Comparison of ENCODE assay signal across 8 mouse cellular contexts in genomic region chr12:103425729-103426470, GRCm38 (mm10). TPM values are rescaled to one million over a fixed set of nuclear protein-coding genes. Genes with fewer than 3 reads are reported as not detected.
DNase-seq lines count a peak whose midpoint lies in the region; ATAC-seq lines count a peak whose summit lies in the region.

Gene Ddx24, minus strand, starts transcription at chr12:103425830.

- H3K27me3 ChIP-seq in hindbrain, embryonic 16.5 days (replicated peaks; ENCODE audit: control insufficient read depth, insufficient read depth, low read length), result no peaks in the 10 kb centered on the region

- peak within 1 kb of the TSS; percentile 71 for H3K4me2 ChIP-seq in hindbrain, embryonic 16.5 days (ENCODE audit: low read length)

- 2% methylated on average over 33 of the region's 33 CpGs for WGBS in hindbrain, embryonic 16.5 days
- WGBS in macrophage (ENCODE audit: missing documents), result under 1% methylated on average over 32 of the region's 33 CpGs

- ATAC-seq in hindbrain, embryonic 16.5 days, result peak; percentile 100

- peaks cover 2% of the 10 kb centered on the region; the same call in 1 of the 2 replicates for H3K9me3 ChIP-seq in hindbrain, embryonic 16.5 days (ENCODE audit: control insufficient read depth, low read length)

- peak; percentile 89 for DNase-seq in WW6 (ENCODE audit: low read depth, low spot score)
- peak; percentile 90 to 95 for DNase-seq in cerebellum, postnatal 4 days (ENCODE audit: low spot score in 2 of 2)
- DNase-seq in gastrocnemius, adult 18-20 months (ENCODE audit: low spot score), result peak; percentile 98
- DNase-seq in left cerebral cortex, adult 18-20 months (ENCODE audit: low spot score in 2 of 2), result peak; percentile 94 to 99
- DNase-seq in right cerebral cortex, adult 18-20 months, result peak; percentile 99
- peak; percentile 82 for DNase-seq in urinary bladder, postnatal 10 days (ENCODE audit: low spot score)

- peaks cover 47% of the 10 kb centered on the region for H3K79me2 ChIP-seq in macrophage (ENCODE audit: inconsistent target)

- peaks cover 9% of the 10 kb centered on the region for H3K36me3 ChIP-seq in hindbrain, embryonic 16.5 days (ENCODE audit: control insufficient read depth, insufficient read depth, low read length)
- H3K36me3 ChIP-seq in macrophage (ENCODE audit: inconsistent target), result no peaks in the 10 kb centered on the region; the same call in 1 of the 2 replicates

- H3K4me3 ChIP-seq in hindbrain, embryonic 16.5 days (ENCODE audit: low read length), result peak within 1 kb of the TSS; percentile 84
- peak within 1 kb of the TSS; percentile 89 for H3K4me3 ChIP-seq in macrophage (ENCODE audit: inconsistent target)

- peaks cover 35% of the 10 kb centered on the region for H3K4me1 ChIP-seq in hindbrain, embryonic 16.5 days (ENCODE audit: control insufficient read depth, insufficient read depth, low read depth, low read length)

- H3K27ac ChIP-seq in hindbrain, embryonic 16.5 days (ENCODE audit: low read depth, low read length), result peak within 1 kb of the TSS; percentile 73
- H3K27ac ChIP-seq in macrophage, result peak within 1 kb of the TSS; percentile 43

- peak within 1 kb of the TSS; percentile 91 for H3K9ac ChIP-seq in hindbrain, embryonic 16.5 days (ENCODE audit: low read depth, low read length)

RNA-seq across cellular contexts. Expression of gene Ddx24, which starts in this region (rescaled TPM):
- 10 to 100 TPM; 73.5 to 91.8 TPM for total RNA-seq in gastrocnemius, adult 18-20 months (2021)
- polyA plus RNA-seq in hindbrain, embryonic 16.5 days (2015; fragmentation: Nextera tagmentation; extraction: Ambion mirVana), result 147 and 159 TPM in 2 replicates
- total RNA-seq in left cerebral cortex, adult 18-20 months (2021), result 100 to 1,000 TPM; 235 to 238 TPM
- 100 to 1,000 TPM; 121 to 228 (median 167) TPM for total RNA-seq in macrophage (2018; cell fraction: chromatin; rRNA removed)
- total RNA-seq in macrophage (2018; cell fraction: cytosol; rRNA removed), result 100 to 1,000 TPM in 13 of 26 experiments, 10 to 100 TPM in 13; 79.7 to 146 (median 105) TPM
- total RNA-seq in macrophage (2018; cell fraction: nucleus; rRNA removed), result 100 to 1,000 TPM in 25 of 26 experiments, 10 to 100 TPM in 1; 98.0 to 178 (median 141) TPM
- 84.0 to 115 TPM (median 91.2 TPM) in 3 replicates for polyA plus RNA-seq in macrophage (2018)

Comparison
In these comparisons a context has a peak if more than half of its experiments do, and no peak if none do; other contexts are left out.
1. Peak in every context shown above with its lines: DNase-seq, ATAC-seq, H3K4me3 ChIP-seq and H3K27ac ChIP-seq.